Mouse (Mus musculus) thymus, adult 2 months (tissue): Measurements from ENCODE around the gene Rgs10. TPM values are rescaled to one million over a fixed set of nuclear protein-coding genes. Genes with fewer than 3 reads are reported as not detected.

Experiments used
- DNase-seq: peaks from one replicate; pipeline ENCODE4 v3.0.0; 2021
- H3K27ac ChIP-seq: fragments of 200-500 bp; 2 replicates; pipeline ENCODE4 v1.5.1; 2012; ENCODE audit warnings: low read length, control low read depth; ENCODE audit not compliant: control insufficient read depth, insufficient read depth
- H3K27me3 ChIP-seq: fragments of 200-500 bp; 2 replicates; pipeline ENCODE4 v1.6.1; 2012; ENCODE audit warnings: mild to moderate bottlenecking, low read length, moderate library complexity, mixed read lengths; ENCODE audit not compliant: control insufficient read depth, insufficient read depth
- H3K36me3 ChIP-seq: fragments of 200-500 bp; 2 replicates; pipeline ENCODE4 v1.6.1; 2012; ENCODE audit warnings: mild to moderate bottlenecking, low read length, moderate library complexity; ENCODE audit not compliant: control insufficient read depth, insufficient read depth
- H3K4me1 ChIP-seq: fragments of 200-500 bp; replicated peaks from 2 replicates; pipeline ENCODE4 v1.6.1; 2012; ENCODE audit warnings: low read length; ENCODE audit not compliant: control insufficient read depth, insufficient read depth
- H3K4me3 ChIP-seq: fragments of 200-500 bp; 2 replicates; pipeline ENCODE4 v1.5.1; 2012; ENCODE audit warnings: mild to moderate bottlenecking, low read length, control low read depth, moderate library complexity; ENCODE audit not compliant: control insufficient read depth, insufficient read depth
- CTCF ChIP-seq: fragments of 200-500 bp; IDR thresholded peaks from 2 replicates; pipeline ENCODE4 v1.5.1; 2012; ENCODE audit warnings: mild to moderate bottlenecking, control low read depth, low read length, moderate library complexity, borderline replicate concordance; ENCODE audit not compliant: control insufficient read depth, poor library complexity, insufficient read depth; ENCODE audit errors: extremely low read depth
- POLR2A ChIP-seq: fragments of 200-500 bp; IDR thresholded peaks from 2 replicates; pipeline ENCODE4 v1.6.1; 2012; ENCODE audit warnings: mild to moderate bottlenecking, low read length, control low read depth, moderate library complexity; ENCODE audit not compliant: control insufficient read depth, poor library complexity, insufficient read depth; ENCODE audit errors: extremely low read depth
- WGBS: fragments of 180-500 bp; shearing (Covaris S2); methylation state at CpG from one replicate; pipeline ENCODE4 v1.1.7; 2018; 5-methylcytosine and 5-hydroxymethylcytosine counted together
- polyA plus RNA-seq: library from polyadenylated mRNA; depleted of rRNA; stranded (reverse); fragments of >200 nt; gene quantifications from 2 replicates; pipeline ENCODE4 v1.2.3, GENCODE M21; 2012

The Rgs10 gene
- polyA plus RNA-seq, 1 experiment: 71.8 TPM

DNA sequence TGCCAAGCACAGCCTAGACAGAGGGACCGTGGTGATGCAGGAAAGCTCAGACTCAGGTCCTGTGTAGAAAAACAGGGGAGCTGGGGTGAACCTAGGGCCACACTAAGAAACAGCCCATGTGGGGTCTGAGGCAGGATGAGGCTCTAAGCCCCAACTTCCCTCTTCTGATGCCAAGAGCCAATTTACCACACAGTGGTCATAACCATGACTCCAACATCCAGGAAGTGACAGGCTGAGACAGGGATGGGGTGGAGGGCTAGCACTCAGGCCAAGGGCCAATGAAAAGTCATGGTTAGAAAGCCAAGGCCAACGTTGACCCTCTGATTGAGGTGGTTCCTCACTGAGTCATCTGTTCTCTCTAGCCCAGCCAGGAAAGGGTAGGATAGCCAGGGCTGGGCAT, 37.6 kb downstream of the Rgs10 start:
- Histone ChIP-seq H3K4me1 (peaks cover 73% of the 10 kb centered on the region), H3K36me3 (no peaks in the 10 kb centered on the region), H3K27ac (peak overlapping the region; percentile 100), H3K27me3 (no peaks in the 10 kb centered on the region), H3K4me3 (no peak overlapping the region)
- TF ChIP-seq CTCF (no peak), POLR2A (no peak)
- WGBS: 37% methylated on average over 2 of the region's 2 CpGs
- no peak for DNase-seq

DNA sequence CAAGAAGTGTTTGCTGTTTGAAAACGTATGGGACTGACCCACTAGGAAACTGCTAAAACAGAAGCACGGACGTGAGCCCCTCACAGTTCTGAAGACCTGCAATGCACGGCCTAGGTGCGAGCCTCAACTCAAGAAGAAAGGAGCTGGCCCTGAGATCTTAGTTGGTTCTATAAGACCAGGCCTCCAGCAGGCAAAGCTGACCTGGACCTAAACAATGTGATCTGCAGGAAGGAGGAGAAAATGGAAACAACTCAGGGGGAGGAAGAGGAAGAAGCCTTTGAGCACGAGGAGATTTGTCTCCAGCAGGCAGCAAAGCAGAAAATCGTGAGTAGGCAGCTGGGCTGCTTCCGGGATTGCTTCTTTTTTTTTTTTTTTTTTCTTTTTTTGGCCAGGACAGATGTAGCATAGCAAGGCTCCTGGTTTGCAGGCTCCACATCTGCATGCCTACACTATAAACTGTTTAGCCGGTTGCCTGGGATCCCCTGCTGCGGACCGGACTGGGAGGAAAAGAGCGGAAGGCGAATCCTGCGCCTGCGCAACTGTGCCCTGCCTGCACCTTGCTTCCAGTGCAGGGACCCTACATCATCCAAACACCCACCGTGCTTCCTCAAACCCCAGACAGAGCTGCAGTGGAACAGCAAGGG, 39.3 kb downstream of the Rgs10 start:
- Histone ChIP-seq H3K4me3 (no peak overlapping the region), H3K4me1 (peaks cover 73% of the 10 kb centered on the region), H3K27me3 (no peaks in the 10 kb centered on the region), H3K36me3 (no peaks in the 10 kb centered on the region), H3K27ac (peak overlapping the region; percentile 81)
- no peak for TF ChIP-seq POLR2A
- TF ChIP-seq CTCF: no peak
- 49% methylated on average over 16 of the region's 16 CpGs for WGBS
- DNase-seq: no peak

DNA sequence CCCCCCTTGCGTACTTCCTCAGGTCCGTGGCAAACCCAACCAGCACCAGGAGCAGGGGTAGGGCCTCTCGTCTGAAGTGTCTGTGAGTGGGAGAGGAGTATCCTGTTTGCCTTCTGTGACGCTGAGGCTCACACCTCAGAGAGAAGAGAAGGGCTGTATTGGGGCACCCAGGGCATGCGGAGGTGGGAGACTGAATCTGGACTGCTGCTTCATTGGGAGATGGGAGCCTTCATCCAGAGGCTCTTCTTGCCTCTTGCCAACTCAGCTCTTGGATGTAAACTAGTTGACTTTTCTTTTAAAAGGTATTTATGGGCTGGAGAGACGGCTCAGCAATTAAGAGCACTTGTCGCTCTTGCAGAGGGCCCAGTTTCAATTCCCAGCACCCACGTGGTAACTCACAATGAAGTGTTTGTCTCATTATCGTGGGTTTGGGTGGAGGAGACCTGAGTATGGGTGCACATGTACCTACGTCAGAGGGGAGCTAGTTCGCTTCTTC, 42.3 kb downstream of the Rgs10 start:
- no peak for DNase-seq
- WGBS: 69% methylated on average over 11 of the region's 11 CpGs
- peaks cover 8% of the 10 kb centered on the region; the same call in 1 of the 2 replicates for H3K36me3 ChIP-seq
- H3K4me1 ChIP-seq: peaks cover 56% of the 10 kb centered on the region
- no peaks in the 10 kb centered on the region for H3K27me3 ChIP-seq
- peak overlapping the region; percentile 68 for H3K27ac ChIP-seq
- TF ChIP-seq CTCF (no peak), POLR2A (peak; percentile 19; the same call in 1 of the 2 replicates)
- H3K4me3 ChIP-seq: no peak overlapping the region

DNA sequence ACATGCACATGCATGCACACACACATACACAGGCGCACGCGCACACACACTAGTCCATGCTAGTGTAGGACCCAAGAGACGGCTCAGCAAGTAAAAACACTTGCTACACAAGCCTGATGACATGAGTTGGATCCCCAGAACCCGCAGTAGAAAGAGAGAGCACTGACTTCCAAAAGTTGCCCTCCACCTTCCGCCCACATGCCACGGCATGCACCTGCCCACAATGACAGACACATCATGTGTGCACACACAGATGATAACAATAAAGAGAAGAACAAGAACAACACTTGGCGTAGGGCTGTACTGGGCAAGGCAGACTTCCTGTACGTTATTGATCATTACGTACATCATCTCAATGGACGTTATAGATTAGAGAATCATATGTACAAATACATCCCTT, 44.4 kb downstream of the Rgs10 start:
- WGBS: 84% methylated on average over 11 of the region's 11 CpGs
- Histone ChIP-seq H3K36me3 (peaks cover 8% of the 10 kb centered on the region; the same call in 1 of the 2 replicates), H3K27ac (peak overlapping the region; percentile 60), H3K4me1 (peaks cover 48% of the 10 kb centered on the region), H3K27me3 (no peaks in the 10 kb centered on the region), H3K4me3 (no peak overlapping the region)
- no peak for DNase-seq
- TF ChIP-seq POLR2A: no peak
- no peak for TF ChIP-seq CTCF

DNA sequence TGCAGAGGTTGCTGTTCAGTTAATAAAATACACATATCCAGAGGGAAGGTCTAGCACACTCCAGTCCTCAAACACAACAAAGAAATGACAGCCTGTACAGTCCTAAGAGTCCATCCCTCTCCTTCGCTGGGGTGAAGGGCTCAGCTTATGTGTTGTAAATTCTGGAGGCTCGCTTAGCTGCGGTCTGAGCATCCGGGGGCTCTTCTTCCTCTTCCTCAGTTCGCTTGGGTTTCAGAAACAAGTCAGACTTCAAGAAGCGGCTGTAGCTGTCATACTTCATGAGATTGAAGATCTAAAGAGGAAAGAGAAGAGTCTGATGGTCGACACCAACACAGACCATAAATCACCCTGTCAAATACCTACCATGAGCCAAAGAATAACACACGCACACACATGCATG, 44.8 kb downstream of the Rgs10 start:
- peaks cover 8% of the 10 kb centered on the region; the same call in 1 of the 2 replicates for H3K36me3 ChIP-seq
- peaks cover 48% of the 10 kb centered on the region for H3K4me1 ChIP-seq
- H3K4me3 ChIP-seq: no peak overlapping the region
- H3K27me3 ChIP-seq: no peaks in the 10 kb centered on the region
- WGBS: 69% methylated on average over 8 of the region's 8 CpGs
- TF ChIP-seq POLR2A: no peak
- no peak for TF ChIP-seq CTCF
- no peak for DNase-seq
- peak overlapping the region; percentile 60 for H3K27ac ChIP-seq

DNA sequence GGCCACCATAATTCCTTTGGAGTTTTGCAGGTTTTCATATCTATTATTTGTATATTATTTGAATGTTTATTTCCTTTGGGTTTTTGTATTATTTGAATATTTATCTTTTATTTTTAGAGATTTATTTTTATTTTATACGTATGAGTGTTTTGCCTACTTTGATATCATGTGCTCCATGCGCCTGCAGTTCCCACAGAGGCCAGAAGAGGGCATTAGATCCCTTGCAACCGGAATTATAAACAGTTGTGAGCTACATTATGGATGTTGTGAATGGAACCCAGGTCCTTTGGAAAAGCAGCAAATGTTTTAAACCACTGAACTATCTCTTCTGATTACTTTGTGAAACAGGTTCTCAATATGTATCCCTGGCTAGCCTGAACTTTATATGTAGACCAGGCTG, 46.2 kb downstream of the Rgs10 start:
- peaks cover 8% of the 10 kb centered on the region; the same call in 1 of the 2 replicates for H3K36me3 ChIP-seq
- WGBS: 70% methylated on average over 3 of the region's 3 CpGs
- H3K27me3 ChIP-seq: no peaks in the 10 kb centered on the region
- no peak for TF ChIP-seq CTCF
- DNase-seq: peak; percentile 73
- H3K4me1 ChIP-seq: peaks cover 59% of the 10 kb centered on the region
- no peak overlapping the region for H3K4me3 ChIP-seq
- H3K27ac ChIP-seq: no peak overlapping the region
